Mouse (Mus musculus) WW6 (cell line): ENCODE data around the gene Ninl.
A peak's percentile ranks its signal among the peaks of the same experiment; 100 is the strongest.

Source experiments
- DNase-seq: peaks from one replicate; pipeline ENCODE4 v3.0.0-alpha.2; 2013; ENCODE audit warnings: low read depth, low spot score

Ninl gene

DNA sequence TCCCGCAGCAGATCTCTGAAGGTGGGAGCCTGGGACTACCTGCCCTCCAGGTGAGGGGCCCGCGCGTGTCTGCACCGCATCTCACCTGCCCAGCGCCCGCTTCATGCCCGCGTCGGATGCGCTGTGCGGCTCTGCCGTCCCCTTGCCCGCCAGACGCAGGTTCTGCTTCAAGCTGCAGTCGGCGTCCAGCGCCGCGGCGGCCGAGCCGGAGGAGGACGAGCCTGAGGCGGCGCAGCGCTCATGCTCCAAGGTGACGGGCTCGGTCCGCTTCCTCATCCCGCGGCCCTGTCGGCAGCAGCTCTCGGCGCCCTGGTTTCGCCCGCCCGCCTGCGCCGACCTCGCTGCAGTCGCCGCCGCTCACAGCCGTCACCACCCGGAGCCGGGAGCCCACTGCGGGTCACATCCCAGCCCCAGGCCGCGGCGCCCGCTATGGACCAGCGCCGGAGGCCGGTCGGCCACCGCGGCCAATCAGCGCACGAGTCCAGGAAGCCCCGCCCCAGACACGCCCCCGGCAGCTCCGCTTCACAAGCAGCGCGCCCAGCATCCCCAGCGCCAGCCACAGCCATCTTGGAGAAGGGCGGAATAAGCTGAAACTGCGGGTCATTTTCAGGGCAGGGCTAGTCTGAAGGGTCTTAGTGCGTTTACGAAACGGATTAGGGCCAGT lies 134.8 kb downstream of the Ninl start, which contains the start of gene Abhd12:
TSS of gene Abhd12 (minus strand) at position 470 of the 664 bp plus-strand sequence.
- peak; percentile 89 for DNase-seq

DNA sequence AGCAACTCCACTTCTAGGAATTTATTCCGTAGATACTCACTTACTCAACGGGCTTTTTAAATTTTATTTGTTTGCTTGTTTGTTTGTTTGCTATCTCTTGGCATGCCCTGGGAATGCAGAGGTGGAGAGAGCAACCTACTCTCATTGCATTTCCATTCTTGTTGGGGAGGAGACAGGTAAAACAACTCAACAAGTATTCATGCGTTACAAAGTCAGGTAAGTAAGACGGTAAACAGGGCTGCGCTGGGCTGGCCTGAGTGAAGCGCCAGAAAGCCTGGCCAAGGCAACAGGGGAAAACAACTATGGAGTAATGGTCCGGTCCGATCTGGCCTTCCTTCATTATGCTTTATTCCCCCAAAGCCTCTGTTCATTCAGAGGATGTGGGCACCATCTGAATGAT lies 136.8 kb downstream of the Ninl start:
- DNase-seq: no peak

DNA sequence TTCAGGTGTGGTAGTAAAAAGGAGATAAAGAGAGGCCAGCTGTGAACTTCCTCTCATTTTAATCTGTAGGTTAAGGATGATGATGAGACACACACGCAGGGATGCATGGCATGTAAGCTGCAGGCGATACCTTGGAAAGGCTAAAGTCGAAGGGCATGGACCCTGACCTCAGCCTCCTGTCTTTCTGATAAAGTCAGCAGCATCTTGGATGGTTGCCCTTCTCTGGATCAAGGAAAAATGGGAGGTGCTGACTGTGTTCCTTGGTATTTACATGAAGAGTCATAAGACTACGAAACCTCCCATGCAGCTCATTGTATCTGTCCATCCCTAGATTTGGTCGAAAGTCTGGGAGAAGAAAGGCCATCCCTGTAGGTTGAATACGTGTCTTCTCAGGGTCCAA lies 138.8 kb downstream of the Ninl start:
- DNase-seq: no peak

DNA sequence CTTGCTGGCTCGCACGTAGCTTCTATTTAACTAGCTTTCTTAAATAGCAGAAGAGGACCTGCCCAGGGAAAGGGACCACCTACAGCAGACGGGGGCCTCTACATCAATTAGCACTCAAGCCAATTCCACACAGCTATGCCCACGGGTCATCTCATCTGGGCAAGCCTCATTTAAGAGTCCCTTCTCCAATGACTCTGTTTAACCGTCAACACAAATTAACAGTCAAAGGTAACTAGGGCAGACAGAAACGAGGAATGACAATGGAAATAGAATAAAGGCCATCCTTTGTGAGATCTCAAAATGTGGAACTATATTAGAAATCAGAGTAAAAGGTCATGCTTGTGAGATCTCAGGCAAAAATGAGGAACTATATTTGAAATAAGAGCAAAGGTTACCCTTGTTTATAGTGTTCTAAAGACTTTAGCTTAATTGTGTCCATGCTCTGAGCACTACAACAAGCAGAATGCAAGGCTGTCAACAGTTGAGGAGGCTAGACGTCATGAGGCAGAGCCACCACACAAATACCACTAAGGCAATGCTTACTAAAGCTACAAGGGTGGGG lies 143.4 kb downstream of the Ninl start:
- DNase-seq: no peak

DNA sequence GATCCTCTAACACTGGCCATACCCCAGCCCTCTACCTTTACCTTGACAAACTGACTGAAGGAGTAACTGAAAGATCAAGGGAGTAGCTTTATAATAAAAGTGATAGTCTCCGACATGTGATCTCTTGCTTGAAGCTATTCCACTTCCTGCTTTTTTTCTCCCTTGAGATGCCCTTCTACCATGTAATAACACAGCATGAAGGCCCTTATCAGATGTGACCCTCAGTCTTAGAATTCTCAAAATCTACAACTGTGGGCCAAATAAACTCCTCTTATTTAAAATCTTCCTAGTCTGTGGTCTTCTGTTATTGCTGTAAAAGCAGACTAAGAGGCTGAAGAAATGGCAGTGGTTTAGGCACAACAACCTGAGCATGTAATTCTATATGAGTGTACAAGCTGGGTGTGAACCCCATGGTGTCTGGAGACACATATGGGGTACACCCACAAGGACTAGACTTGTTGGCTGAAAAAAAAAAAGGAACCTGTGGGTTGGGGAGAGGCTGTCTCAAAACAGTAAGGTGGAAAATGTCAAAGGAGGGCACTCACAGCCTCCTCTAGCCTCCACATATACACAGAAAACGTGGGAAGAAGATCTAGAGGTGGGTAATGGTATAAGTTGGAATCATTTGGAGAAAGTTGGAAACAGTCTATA lies 144.4 kb downstream of the Ninl start:
- DNase-seq: no peak

DNA sequence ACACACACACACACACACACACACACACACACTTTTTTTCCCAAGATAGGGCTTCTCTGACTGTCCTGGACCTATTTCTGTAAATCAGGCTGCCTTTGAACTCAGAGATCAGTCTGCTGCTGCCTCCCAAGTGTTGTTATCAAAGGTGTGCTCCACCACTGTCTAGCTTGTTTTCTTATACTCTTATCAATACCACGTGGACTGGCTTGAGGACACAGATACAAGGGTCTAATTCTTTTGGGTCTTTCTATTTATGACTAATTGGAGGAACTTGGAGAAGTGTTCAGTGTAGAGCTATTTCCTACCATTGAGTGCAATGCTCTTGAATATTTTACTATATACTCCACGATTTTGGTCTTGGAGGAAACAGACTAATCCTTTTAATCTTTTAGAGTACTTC lies 151.8 kb downstream of the Ninl start:
- no peak for DNase-seq

DNA sequence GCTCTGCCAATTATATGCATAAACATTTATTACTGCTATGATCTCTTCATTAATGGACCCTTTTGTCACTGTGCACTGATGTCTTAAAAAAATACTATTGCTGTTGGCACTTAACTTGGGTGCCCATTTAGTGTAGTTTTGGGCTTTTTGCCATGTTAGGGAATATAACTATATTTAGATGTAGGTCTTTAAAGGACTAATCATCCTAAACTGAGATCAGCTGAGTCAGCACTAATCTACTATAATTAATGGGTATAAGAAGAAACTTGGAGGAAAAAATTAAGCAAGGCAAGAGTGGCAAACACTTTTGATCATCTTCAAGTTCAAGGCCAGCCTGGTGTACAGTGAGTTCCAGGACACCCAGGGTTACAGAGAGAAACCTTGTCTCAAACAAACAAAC lies 152.9 kb downstream of the Ninl start:
- DNase-seq: no peak

DNA sequence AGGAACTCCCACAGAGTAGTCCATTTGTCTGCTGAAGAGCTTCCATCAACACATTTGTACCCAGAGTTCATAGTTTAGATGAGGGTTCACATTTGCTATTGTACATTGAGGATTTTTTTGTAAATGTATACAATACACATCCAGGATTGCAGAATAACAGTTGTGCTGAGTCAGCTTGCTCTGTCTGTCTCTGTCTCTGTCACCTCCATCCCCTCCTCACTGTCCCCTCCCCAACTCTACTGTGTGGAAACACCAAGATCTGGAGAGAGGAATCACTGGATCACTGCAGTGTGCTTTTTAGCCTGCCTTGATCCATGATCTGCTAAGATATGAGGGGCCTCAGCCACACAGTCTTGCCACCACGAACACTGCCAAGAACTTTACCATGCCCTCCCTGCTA lies 153.4 kb downstream of the Ninl start:
- DNase-seq: no peak

DNA sequence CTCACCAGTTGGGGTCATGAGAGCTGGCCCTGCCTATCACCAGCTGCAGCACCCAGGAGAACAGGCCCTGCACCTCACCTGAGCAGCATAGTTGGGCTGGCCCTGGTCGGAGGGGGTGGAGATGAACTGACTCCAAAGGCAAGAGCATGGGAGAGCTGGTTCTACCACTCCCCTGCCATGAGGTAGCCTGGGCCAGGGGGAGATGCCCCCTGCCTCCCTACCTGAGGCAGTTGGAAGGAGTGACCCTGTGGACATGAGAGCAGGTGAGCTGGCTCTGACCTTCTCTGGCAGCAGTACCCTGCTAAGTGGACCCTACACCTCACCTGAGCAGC lies 154.4 kb downstream of the Ninl start:
- no peak for DNase-seq
